In genomic region chr5:24591796-24592470, GRCm38 (mm10) we compare ENCODE assay signal across 11 mouse cellular contexts. TPM values are rescaled to one million over a fixed set of nuclear protein-coding genes. Genes with fewer than 3 reads are reported as not detected.
DNase-seq lines count a peak whose midpoint lies in the region; ATAC-seq and TF ChIP-seq lines count a peak whose summit lies in the region.
"Had no signal": no experiment of that assay in that cellular context is flagged by ENCODE, and none has a peak within 500 bp of the region (broad histone marks: within the 10 kb centered on the region; RNA-seq: fewer than 3 reads in every experiment).

No protein-coding gene starts in this region.

- H3K27me3 ChIP-seq in heart, embryonic 12.5 days (replicated peaks), result no peaks in the 10 kb centered on the region
- peaks cover 24% of the 10 kb centered on the region for H3K27me3 ChIP-seq in E14TG2a.4 (ENCODE audit: insufficient read depth, low read length)
- no peaks in the 10 kb centered on the region for H3K27me3 ChIP-seq in forebrain, embryonic 13.5 days

- H3K9ac ChIP-seq in heart, embryonic 12.5 days, result 0 out of 2 replicates have a peak overlapping the region, but pooled peaks have one; percentile 19
- 0 out of 2 replicates have a peak overlapping the region, but pooled peaks have one; percentile 12 for H3K9ac ChIP-seq in forebrain, embryonic 13.5 days

- no peak for DNase-seq in heart, postnatal 4 days
- peak; percentile 41 to 63 for DNase-seq in kidney, postnatal 4 days
- no peak for DNase-seq in right cerebral cortex, postnatal 25 days
- DNase-seq in testis, postnatal 10 days (ENCODE audit: low spot score), result no peak
- no peak for DNase-seq in left cerebral cortex, postnatal 36 days (ENCODE audit: low spot score in 2 of 2)

- WGBS in heart, embryonic 12.5 days, result 59% methylated on average over 24 of the region's 24 CpGs
- 68% methylated on average over 24 of the region's 24 CpGs for WGBS in forebrain, embryonic 13.5 days

- H3K4me2 ChIP-seq in heart, embryonic 12.5 days, result peak overlapping the region; percentile 32
- no peak overlapping the region for H3K4me2 ChIP-seq in forebrain, embryonic 13.5 days

- no peak for TF ChIP-seq CTCF in E14TG2a.4 (conservative IDR thresholded peaks at IDR 0.05; ENCODE audit: low read length)

- no peak overlapping the region for H3K27ac ChIP-seq in heart, embryonic 12.5 days (ENCODE audit: poor library complexity, severe bottlenecking)
- H3K27ac ChIP-seq in forebrain, embryonic 13.5 days, result 0 out of 2 replicates have a peak overlapping the region, but pooled peaks have one; percentile 31

- intact Hi-C loops in left cerebral cortex, postnatal 36 days (cut with DNase I), result no loop called here

- H3K4me1 ChIP-seq in heart, embryonic 12.5 days (replicated peaks), result peaks cover 44% of the 10 kb centered on the region
- H3K4me1 ChIP-seq in E14TG2a.4 (replicated peaks; ENCODE audit: low read depth, low read length), result peaks cover 78% of the 10 kb centered on the region
- peaks cover 66% of the 10 kb centered on the region for H3K4me1 ChIP-seq in forebrain, embryonic 13.5 days

- no peaks in the 10 kb centered on the region for H3K9me3 ChIP-seq in heart, embryonic 12.5 days (replicated peaks)
- no peaks in the 10 kb centered on the region for H3K9me3 ChIP-seq in E14TG2a.4 (ENCODE audit: low read length)
- H3K9me3 ChIP-seq in forebrain, embryonic 13.5 days (replicated peaks), result no peaks in the 10 kb centered on the region

- H3K36me3 ChIP-seq in heart, embryonic 12.5 days, result peaks cover 87% of the 10 kb centered on the region
- peaks cover 54% of the 10 kb centered on the region for H3K36me3 ChIP-seq in E14TG2a.4 (ENCODE audit: insufficient read depth, low read length)
- H3K36me3 ChIP-seq in forebrain, embryonic 13.5 days (ENCODE audit: poor library complexity, severe bottlenecking), result peaks cover 75% of the 10 kb centered on the region

- H3K4me3 ChIP-seq in heart, embryonic 12.5 days, result no peak overlapping the region
- peak overlapping the region; percentile 63 for H3K4me3 ChIP-seq in E14TG2a.4 (replicated peaks; ENCODE audit: low read length)
- no peak overlapping the region for H3K4me3 ChIP-seq in forebrain, embryonic 13.5 days

- no peak for ATAC-seq in heart, embryonic 12.5 days (ENCODE audit: insufficient number of reproducible peaks, low FRiP score)
- ATAC-seq in forebrain, embryonic 13.5 days, result no peak

RNA-seq across cellular contexts. Expression of gene Chpf2, which starts 5.4 kb away (rescaled TPM):
- 20.1 and 22.8 TPM in 2 replicates for polyA plus RNA-seq in heart, embryonic 12.5 days (2016; fragmentation: Nextera tagmentation; extraction: Ambion mirVana)
- total RNA-seq in heart, postnatal 4 days (2021), result 10 to 100 TPM; 19.9 to 21.6 TPM
- polyA plus RNA-seq in forebrain, embryonic 13.5 days (2015; fragmentation: Nextera tagmentation; extraction: Ambion mirVana), result 15.0 and 17.2 TPM in 2 replicates
- 10 to 100 TPM; 69.2 to 76.9 TPM for total RNA-seq in left cerebral cortex, postnatal 36 days (2021)

RNA-seq across cellular contexts. Expression of gene Abcf2, which starts 14.7 kb away (rescaled TPM):
- 79.0 and 80.6 TPM in 2 replicates for polyA plus RNA-seq in heart, embryonic 12.5 days (2016; fragmentation: Nextera tagmentation; extraction: Ambion mirVana)
- 10 to 100 TPM; 47.4 to 49.3 TPM for total RNA-seq in heart, postnatal 4 days (2021)
- polyA plus RNA-seq in forebrain, embryonic 13.5 days (2015; fragmentation: Nextera tagmentation; extraction: Ambion mirVana), result 117 and 124 TPM in 2 replicates
- total RNA-seq in left cerebral cortex, postnatal 36 days (2021), result 10 to 100 TPM; 85.2 to 90.3 TPM

RNA-seq across cellular contexts. Expression of gene Smarcd3, which starts 32.3 kb away (rescaled TPM):
- 86.4 and 90.3 TPM in 2 replicates for polyA plus RNA-seq in heart, embryonic 12.5 days (2016; fragmentation: Nextera tagmentation; extraction: Ambion mirVana)
- total RNA-seq in heart, postnatal 4 days (2021), result 10 to 100 TPM; 89.7 to 96.9 TPM
- polyA plus RNA-seq in forebrain, embryonic 13.5 days (2015; fragmentation: Nextera tagmentation; extraction: Ambion mirVana), result 111 and 114 TPM in 2 replicates
- total RNA-seq in left cerebral cortex, postnatal 36 days (2021), result 100 to 1,000 TPM in 1 of 2 experiments, 10 to 100 TPM in 1; 95.3 to 108 TPM

RNA-seq across cellular contexts. Expression of gene 4931409K22Rik, which starts 35.3 kb away (rescaled TPM):
- not detected in 2 replicates for polyA plus RNA-seq in heart, embryonic 12.5 days (2016; fragmentation: Nextera tagmentation; extraction: Ambion mirVana)
- not detected for total RNA-seq in heart, postnatal 4 days (2021)
- 0.62 TPM in 2 replicates for polyA plus RNA-seq in forebrain, embryonic 13.5 days (2015; fragmentation: Nextera tagmentation; extraction: Ambion mirVana)
- under 1 TPM in 1 of 2 experiments, not detected in 1; 0.23 TPM for total RNA-seq in left cerebral cortex, postnatal 36 days (2021)
- total RNA-seq: gastrocnemius, adult 8-10 months; MEL; midbrain, postnatal 0 days had no signal
- polyA plus RNA-seq: midbrain, postnatal 0 days had no signal

RNA-seq across cellular contexts. Expression of gene Asb10, which starts 51.2 kb away (rescaled TPM):
- polyA plus RNA-seq in heart, embryonic 12.5 days (2016; fragmentation: Nextera tagmentation; extraction: Ambion mirVana), result 3.7 and 4.7 TPM in 2 replicates
- 10 to 100 TPM; 19.8 to 23.1 TPM for total RNA-seq in heart, postnatal 4 days (2021)
- polyA plus RNA-seq in forebrain, embryonic 13.5 days (2015; fragmentation: Nextera tagmentation; extraction: Ambion mirVana), result 0.06 and 0.15 TPM in 2 replicates
- total RNA-seq in left cerebral cortex, postnatal 36 days (2021), result under 1 TPM in 1 of 2 experiments, not detected in 1; 0.27 TPM

Comparison
In these comparisons a context has a peak if more than half of its experiments do, and no peak if none do; other contexts are left out.
1. DNase-seq: peak in kidney, postnatal 4 days (2 of 2); none in heart, postnatal 4 days (single experiment), right cerebral cortex, postnatal 25 days (single experiment), testis, postnatal 10 days (single experiment) and left cerebral cortex, postnatal 36 days (0 of 2).